Mouse (Mus musculus) brain, embryonic 14.5 days (tissue): ENCODE data around the gene Habp4.

Source experiments
- CTCF ChIP-seq: fragments of 200-500 bp; IDR thresholded peaks from 2 replicates; pipeline ENCODE4 v1.5.1; 2012; ENCODE audit warnings: inconsistent platforms, mild to moderate bottlenecking, moderate library complexity, borderline replicate concordance; ENCODE audit not compliant: insufficient read depth, insufficient read length; ENCODE audit errors: extremely low read depth
- POLR2A ChIP-seq: fragments of 200-500 bp; IDR thresholded peaks from 2 replicates; pipeline ENCODE4 v1.6.1; 2012; ENCODE audit warnings: mild to moderate bottlenecking, inconsistent platforms, borderline replicate concordance; ENCODE audit not compliant: poor library complexity, insufficient read depth, insufficient read length, severe bottlenecking; ENCODE audit errors: extremely low read depth

DNA sequence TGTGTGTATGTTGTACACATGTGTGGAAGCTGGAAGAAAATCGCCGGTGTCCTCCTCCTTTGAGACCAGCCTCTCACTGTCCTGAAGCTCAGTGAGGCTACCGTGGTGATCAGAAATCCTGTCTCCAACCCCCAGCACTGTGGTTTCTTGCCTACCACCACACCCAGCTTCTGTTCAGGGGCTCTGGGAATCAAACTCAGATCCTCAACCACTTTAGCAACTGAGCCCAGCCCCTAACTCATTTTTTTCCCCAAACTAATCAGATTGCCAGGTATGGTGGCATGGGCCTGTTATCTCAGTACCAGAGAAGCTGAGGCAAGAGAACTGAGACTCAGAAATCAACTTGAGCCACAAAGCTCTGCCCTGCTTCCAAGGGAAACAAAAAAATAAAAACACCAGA is 74.2 kb downstream of the Habp4 start:
- TF ChIP-seq POLR2A (no peak), CTCF (no peak)
